22 mouse cellular contexts compared by ENCODE assay signal in the genomic region with DNA sequence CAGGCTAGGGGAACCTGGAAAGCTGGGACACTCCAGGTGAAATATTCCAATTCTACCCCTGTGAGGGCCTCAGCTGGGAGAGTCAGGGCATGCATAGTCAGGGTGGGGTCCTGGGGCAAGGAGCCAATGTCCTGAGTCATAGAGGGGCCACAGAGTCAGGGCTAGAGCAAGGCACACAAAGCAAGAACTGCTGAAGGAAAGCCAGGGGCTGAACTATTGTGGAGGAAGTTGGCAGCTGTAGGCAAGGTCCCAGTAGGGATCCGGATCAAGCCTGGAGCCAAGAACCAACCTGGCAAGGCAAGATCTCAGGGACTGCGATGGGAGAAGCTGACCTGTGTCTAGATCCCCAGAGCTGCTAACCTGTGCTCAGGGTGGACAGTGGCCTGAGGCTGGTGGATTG. TPM values are rescaled to one million over a fixed set of nuclear protein-coding genes. Genes with fewer than 3 reads are reported as not detected.
DNase-seq lines count a peak whose midpoint lies in the region; ATAC-seq and TF ChIP-seq lines count a peak whose summit lies in the region.
"Had no signal": no experiment of that assay in that cellular context is flagged by ENCODE, and none has a peak within 500 bp of the region (broad histone marks: within the 10 kb centered on the region; RNA-seq: fewer than 3 reads in every experiment).

No protein-coding gene starts in this region.

- H3K36me3 ChIP-seq in hindbrain, embryonic 11.5 days (ENCODE audit: control insufficient read depth, insufficient read depth, low read length) = no peaks in the 10 kb centered on the region

- no peak overlapping the region for H3K27ac ChIP-seq in cerebellum, adult 2 months (ENCODE audit: insufficient read depth, low read length)
- no peak overlapping the region for H3K27ac ChIP-seq in hindbrain, embryonic 11.5 days (ENCODE audit: low read depth, low read length)
- H3K27ac ChIP-seq: embryonic facial prominence, embryonic 10.5 days; heart, embryonic 13.5 days; hindbrain, postnatal 0 days; midbrain, embryonic 13.5 days had no signal

- H3K9ac ChIP-seq in hindbrain, embryonic 11.5 days (ENCODE audit: low read depth, low read length) = no peak overlapping the region
- H3K9ac ChIP-seq: heart, embryonic 13.5 days; midbrain, embryonic 13.5 days had no signal

- TF ChIP-seq POLR2A in cerebellum, adult 2 months (IDR thresholded peaks at IDR 0.05; ENCODE audit: borderline replicate concordance, insufficient read depth, low read length) = no peak

- peak; percentile 36; the same call in 1 of the 2 replicates for ATAC-seq in cerebellum, adult (ENCODE audit: insufficient number of reproducible peaks, low FRiP score, low TSS enrichment)
- ATAC-seq in hindbrain, embryonic 11.5 days (ENCODE audit: low FRiP score) = no peak
- ATAC-seq: hindbrain, postnatal 0 days; midbrain, embryonic 13.5 days had no signal

- DNase-seq in cerebellum, postnatal 4 days (ENCODE audit: low spot score in 2 of 2) = no peak
- DNase-seq in adipocyte (ENCODE audit: low spot score) = peak; percentile 26
- DNase-seq in cerebellum, adult 2 months = peak; percentile 72 to 83
- peak; percentile 70 to 72 for DNase-seq in cerebellum, postnatal 36 days
- no peak for DNase-seq in thymus, postnatal 36 days
- no peak for DNase-seq in ovary, postnatal 14 days (ENCODE audit: low spot score)
- DNase-seq in hindbrain, embryonic 11.5 days (ENCODE audit: low spot score) = no peak
- DNase-seq: B cell, adult 2 months; heart, postnatal 36 days; kidney, adult 2 months; kidney, postnatal 10 days; layer of hippocampus, postnatal 36 days; liver; lung, postnatal 10 days; right cerebral cortex, postnatal 14 days; spleen, adult 18-20 months; thymus, adult 2 months had no signal

- TF ChIP-seq CTCF in cerebellum, adult 2 months (IDR thresholded peaks at IDR 0.05; ENCODE audit: borderline replicate concordance, insufficient read depth, low read depth, low read length) = no peak

- 4% methylated on average over 2 of the region's 2 CpGs for WGBS in cerebellum, adult 2 months
- 85% methylated on average over 2 of the region's 2 CpGs for WGBS in hindbrain, embryonic 11.5 days

- H3K4me2 ChIP-seq in hindbrain, embryonic 11.5 days (replicated peaks; ENCODE audit: low read depth, low read length) = no peak overlapping the region
- H3K4me2 ChIP-seq: heart, embryonic 13.5 days; midbrain, embryonic 13.5 days had no signal

- H3K4me1 ChIP-seq in cerebellum, adult 2 months (ENCODE audit: control insufficient read depth, insufficient read depth, low read length) = peaks cover 10% of the 10 kb centered on the region
- no peaks in the 10 kb centered on the region for H3K4me1 ChIP-seq in hindbrain, embryonic 11.5 days (replicated peaks; ENCODE audit: control insufficient read depth, insufficient read depth, low read length)
- H3K4me1 ChIP-seq: embryonic facial prominence, embryonic 10.5 days; midbrain, embryonic 13.5 days had no signal

- no peaks in the 10 kb centered on the region for H3K9me3 ChIP-seq in hindbrain, embryonic 11.5 days (ENCODE audit: control insufficient read depth, low read length)
- H3K9me3 ChIP-seq: embryonic facial prominence, embryonic 10.5 days; heart, embryonic 13.5 days; midbrain, embryonic 13.5 days had no signal

- H3K4me3 ChIP-seq in cerebellum, adult 2 months (replicated peaks; ENCODE audit: insufficient read depth, low read depth, low read length) = no peak overlapping the region
- no peak overlapping the region for H3K4me3 ChIP-seq in hindbrain, embryonic 11.5 days (ENCODE audit: low read depth, low read length)
- H3K4me3 ChIP-seq: embryonic facial prominence, embryonic 10.5 days; heart, embryonic 13.5 days; midbrain, embryonic 13.5 days had no signal

- H3K27me3 ChIP-seq in cerebellum, adult 2 months (ENCODE audit: control insufficient read depth, insufficient read depth, low read length) = no peaks in the 10 kb centered on the region
- no peaks in the 10 kb centered on the region for H3K27me3 ChIP-seq in hindbrain, embryonic 11.5 days (ENCODE audit: control insufficient read depth, insufficient read depth, low read length)
- H3K27me3 ChIP-seq: midbrain, embryonic 13.5 days had no signal

RNA-seq across cellular contexts. Expression of gene Tpst1, which starts 9.4 kb away (rescaled TPM):
- polyA plus RNA-seq in cerebellum, adult 2 months (2012; rRNA removed) = 36.3 and 41.6 TPM in 2 replicates
- polyA plus RNA-seq in hindbrain, embryonic 11.5 days (2014; fragmentation: Nextera tagmentation; extraction: Ambion mirVana) = 61.5 and 63.7 TPM in 2 replicates

RNA-seq across cellular contexts. Expression of gene Crcp, which starts 34.7 kb away (rescaled TPM):
- 34.9 and 38.9 TPM in 2 replicates for polyA plus RNA-seq in cerebellum, adult 2 months (2012; rRNA removed)
- 42.2 and 44.8 TPM in 2 replicates for polyA plus RNA-seq in hindbrain, embryonic 11.5 days (2014; fragmentation: Nextera tagmentation; extraction: Ambion mirVana)

RNA-seq across cellular contexts. Expression of gene Asl, which starts 34.7 kb away (rescaled TPM):
- 27.0 and 28.7 TPM in 2 replicates for polyA plus RNA-seq in cerebellum, adult 2 months (2012; rRNA removed)
- 26.0 and 34.1 TPM in 2 replicates for polyA plus RNA-seq in hindbrain, embryonic 11.5 days (2014; fragmentation: Nextera tagmentation; extraction: Ambion mirVana)

Comparison
In these comparisons a context has a peak if more than half of its experiments do, and no peak if none do; other contexts are left out.
1. DNase-seq: peak in adipocyte (single experiment), cerebellum, adult 2 months (2 of 2) and cerebellum, postnatal 36 days (2 of 2); none in cerebellum, postnatal 4 days (0 of 2), thymus, postnatal 36 days (0 of 2), ovary, postnatal 14 days (single experiment) and hindbrain, embryonic 11.5 days (single experiment).